Mouse (Mus musculus): ENCODE data around the gene Rabl6. TPM values are rescaled to one million over a fixed set of nuclear protein-coding genes. Genes with fewer than 3 reads are reported as not detected.

Gene Rabl6
- polyA plus RNA-seq, 1 experiment from 2014 or later, result 47.9 TPM

DNA sequence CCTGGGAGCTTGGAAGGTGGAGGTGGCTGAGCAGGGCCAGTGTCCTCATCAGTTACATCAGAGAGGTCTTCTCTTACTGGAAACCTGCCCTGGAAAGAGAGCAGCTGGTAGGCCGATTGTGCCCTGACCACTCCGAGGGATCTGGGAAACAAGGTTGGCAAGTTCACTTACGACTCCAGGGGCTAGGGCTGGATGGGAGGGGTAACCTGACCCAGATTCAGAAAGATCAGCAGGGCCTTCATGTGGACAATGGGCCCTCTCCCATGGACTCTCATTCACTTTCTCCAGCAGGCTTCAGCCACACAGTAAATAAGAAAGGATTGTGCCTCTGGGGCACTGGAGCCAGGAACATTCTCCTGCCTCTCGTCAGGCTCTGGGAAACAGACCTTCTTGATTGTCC, 23.5 kb downstream of the Rabl6 start:
- peaks cover 6% of the 10 kb centered on the region; the same call in 1 of the 2 replicates for H3K4me1 ChIP-seq (ENCODE audit: control insufficient read depth, insufficient read depth, low read length)
- no peak overlapping the region for H3K9ac ChIP-seq (ENCODE audit: low read length)
- DNase-seq (ENCODE audit: low spot score) (no peak), ATAC-seq (no peak)
- peaks cover 12% of the 10 kb centered on the region for H3K27me3 ChIP-seq (replicated peaks; ENCODE audit: control insufficient read depth, insufficient read depth, low read length)
- H3K9me3 ChIP-seq (replicated peaks; ENCODE audit: control insufficient read depth, low read length), result no peaks in the 10 kb centered on the region
- peaks cover 56% of the 10 kb centered on the region for H3K36me3 ChIP-seq (ENCODE audit: control insufficient read depth, insufficient read depth, low read length)
- H3K4me2 ChIP-seq (ENCODE audit: low read length), result no peak overlapping the region
- H3K27ac ChIP-seq (ENCODE audit: low read depth, low read length), result no peak overlapping the region
- no peak overlapping the region for H3K4me3 ChIP-seq (ENCODE audit: low read depth, low read length)
- 81% methylated on average over 4 of the region's 4 CpGs for WGBS

DNA sequence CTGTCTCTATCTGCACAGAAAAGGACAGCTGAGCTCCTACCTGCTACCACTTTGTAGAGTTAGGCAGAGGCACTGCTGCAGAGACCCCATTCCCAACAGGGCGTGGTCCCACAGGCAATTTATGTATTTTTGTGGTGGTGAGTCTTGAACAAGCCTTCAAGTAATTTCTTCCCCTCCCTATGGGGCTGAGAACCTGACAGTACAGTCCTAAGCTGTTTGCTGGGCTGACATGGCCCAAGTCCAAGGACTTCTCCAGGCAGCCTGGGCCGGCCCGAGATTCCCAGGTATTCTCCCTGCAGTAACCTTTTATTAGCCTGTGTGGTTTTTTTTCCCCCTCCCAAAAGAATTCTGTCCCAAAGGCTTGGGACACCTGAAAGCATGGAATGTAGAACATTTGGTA, 24.2 kb downstream of the Rabl6 start:
- WGBS, result 89% methylated on average over 3 of the region's 3 CpGs
- H3K36me3 ChIP-seq (ENCODE audit: control insufficient read depth, insufficient read depth, low read length), result peaks cover 50% of the 10 kb centered on the region
- H3K27ac ChIP-seq (ENCODE audit: low read depth, low read length), result no peak overlapping the region
- no peak overlapping the region for H3K4me2 ChIP-seq (ENCODE audit: low read length)
- peaks cover 6% of the 10 kb centered on the region; the same call in 1 of the 2 replicates for H3K4me1 ChIP-seq (ENCODE audit: control insufficient read depth, insufficient read depth, low read length)
- H3K9me3 ChIP-seq (replicated peaks; ENCODE audit: control insufficient read depth, low read length), result no peaks in the 10 kb centered on the region
- no peak overlapping the region for H3K4me3 ChIP-seq (ENCODE audit: low read depth, low read length)
- ATAC-seq, result no peak
- no peak for DNase-seq (ENCODE audit: low spot score)
- no peak overlapping the region for H3K9ac ChIP-seq (ENCODE audit: low read length)
- H3K27me3 ChIP-seq (replicated peaks; ENCODE audit: control insufficient read depth, insufficient read depth, low read length), result peaks cover 19% of the 10 kb centered on the region

DNA sequence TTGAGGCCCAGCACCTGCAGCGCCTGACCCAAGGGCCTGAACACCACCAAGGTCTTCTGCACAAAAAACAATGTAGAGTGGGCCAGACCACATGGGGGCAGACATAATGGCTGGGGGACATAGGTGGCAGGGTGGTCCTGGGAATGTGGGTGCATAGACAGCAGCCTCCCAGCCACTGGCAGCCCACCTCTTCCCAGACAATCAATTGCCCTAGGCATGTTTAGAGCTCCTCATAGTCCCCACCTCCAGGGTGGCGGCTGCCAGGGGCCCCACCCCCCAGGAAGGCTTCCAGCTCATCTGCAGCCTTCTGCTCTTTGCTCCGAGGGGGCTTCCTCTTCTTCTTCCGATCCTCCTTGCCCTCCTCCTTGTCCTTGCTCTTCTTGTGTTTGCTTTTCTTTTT, 24.8 kb downstream of the Rabl6 start:
- H3K36me3 ChIP-seq (ENCODE audit: control insufficient read depth, insufficient read depth, low read length), result peaks cover 48% of the 10 kb centered on the region
- H3K4me1 ChIP-seq (ENCODE audit: control insufficient read depth, insufficient read depth, low read length), result peaks cover 6% of the 10 kb centered on the region; the same call in 1 of the 2 replicates
- no peaks in the 10 kb centered on the region for H3K9me3 ChIP-seq (replicated peaks; ENCODE audit: control insufficient read depth, low read length)
- peaks cover 24% of the 10 kb centered on the region for H3K27me3 ChIP-seq (replicated peaks; ENCODE audit: control insufficient read depth, insufficient read depth, low read length)
- H3K9ac ChIP-seq (ENCODE audit: low read length), result no peak overlapping the region
- no peak overlapping the region for H3K4me2 ChIP-seq (ENCODE audit: low read length)
- H3K4me3 ChIP-seq (ENCODE audit: low read depth, low read length), result no peak overlapping the region
- ATAC-seq, result no peak
- no peak for DNase-seq (ENCODE audit: low spot score)
- WGBS, result 68% methylated on average over 4 of the region's 4 CpGs
- H3K27ac ChIP-seq (ENCODE audit: low read depth, low read length), result no peak overlapping the region

DNA sequence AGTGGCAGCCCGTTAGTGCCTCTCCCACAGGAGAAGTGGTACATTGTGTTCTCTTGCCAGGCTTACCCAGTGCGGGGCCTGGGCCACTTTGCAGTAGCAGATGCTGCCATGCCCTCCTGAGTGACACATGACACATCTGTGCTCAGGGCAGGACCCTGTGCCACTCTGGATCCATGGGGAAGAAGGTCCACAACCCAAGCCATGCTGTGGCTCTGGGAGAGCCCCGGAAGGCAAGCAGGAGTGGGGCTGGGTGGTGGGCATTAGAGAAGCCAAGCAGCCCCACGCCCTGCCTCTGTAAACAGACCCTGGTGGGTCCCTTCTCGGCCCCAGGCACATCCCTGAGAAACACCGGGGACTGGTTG, 25.2 kb downstream of the Rabl6 start:
- 0 out of 2 replicates have a peak overlapping the region, but pooled peaks have one; percentile 5 for H3K27ac ChIP-seq (ENCODE audit: low read depth, low read length)

DNA sequence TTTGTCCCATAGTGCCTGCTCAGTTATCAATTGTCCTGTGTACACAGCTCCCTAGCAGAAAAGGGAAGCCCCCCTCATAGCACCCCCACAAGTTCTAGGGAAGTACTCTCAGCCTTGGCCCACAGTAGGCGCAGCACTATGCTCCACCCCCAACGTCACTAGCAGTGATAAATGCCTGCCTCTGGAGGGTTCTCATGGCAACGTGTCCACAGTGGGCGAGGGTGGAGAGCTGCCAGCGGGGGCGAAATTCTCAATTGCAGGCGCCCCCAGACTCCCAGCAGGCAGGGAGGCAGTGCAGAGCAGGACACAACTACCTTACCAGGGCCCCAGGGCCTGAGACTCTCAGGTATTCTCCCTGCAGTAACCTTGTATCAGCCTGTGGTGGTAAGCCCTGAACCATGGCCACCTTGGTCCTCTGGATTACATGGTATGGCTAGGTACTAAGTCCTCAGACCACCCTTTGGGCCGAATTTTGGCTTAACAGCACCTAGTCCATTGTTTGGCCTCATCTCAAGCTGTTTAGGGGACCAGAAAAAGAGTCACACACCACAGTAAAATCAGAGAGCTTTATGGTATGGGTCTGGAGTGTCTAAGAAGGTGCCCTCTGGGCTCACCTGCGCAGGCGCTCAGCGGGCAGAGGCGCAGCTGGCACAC, 25.7 kb downstream of the Rabl6 start:
- no peak overlapping the region for H3K4me2 ChIP-seq (ENCODE audit: low read length)
- H3K9me3 ChIP-seq (replicated peaks; ENCODE audit: control insufficient read depth, low read length), result no peaks in the 10 kb centered on the region
- H3K9ac ChIP-seq (ENCODE audit: low read length), result peak overlapping the region; percentile 32
- ATAC-seq, result 0 out of 2 replicates have a peak, but pooled peaks have one; percentile 8
- WGBS, result 54% methylated on average over 12 of the region's 12 CpGs
- peaks cover 34% of the 10 kb centered on the region for H3K27me3 ChIP-seq (replicated peaks; ENCODE audit: control insufficient read depth, insufficient read depth, low read length)
- 0 out of 2 replicates have a peak overlapping the region, but pooled peaks have one; percentile 5 for H3K27ac ChIP-seq (ENCODE audit: low read depth, low read length)
- peaks cover 40% of the 10 kb centered on the region for H3K36me3 ChIP-seq (ENCODE audit: control insufficient read depth, insufficient read depth, low read length)
- peak; percentile 65 for DNase-seq (ENCODE audit: low spot score)
- H3K4me1 ChIP-seq (ENCODE audit: control insufficient read depth, insufficient read depth, low read length), result peaks cover 9% of the 10 kb centered on the region; the same call in 1 of the 2 replicates
- no peak overlapping the region for H3K4me3 ChIP-seq (ENCODE audit: low read depth, low read length)

More for the DNA sequence above, 25.2 kb downstream of the Rabl6 start:
- no peak overlapping the region for H3K4me2 ChIP-seq (ENCODE audit: low read length)
- 84% methylated on average over 6 of the region's 6 CpGs for WGBS
- ATAC-seq (no peak), DNase-seq (ENCODE audit: low spot score) (no peak)
- H3K4me3 ChIP-seq (ENCODE audit: low read depth, low read length), result no peak overlapping the region
- no peaks in the 10 kb centered on the region for H3K9me3 ChIP-seq (replicated peaks; ENCODE audit: control insufficient read depth, low read length)
- peaks cover 44% of the 10 kb centered on the region for H3K36me3 ChIP-seq (ENCODE audit: control insufficient read depth, insufficient read depth, low read length)
- peaks cover 6% of the 10 kb centered on the region; the same call in 1 of the 2 replicates for H3K4me1 ChIP-seq (ENCODE audit: control insufficient read depth, insufficient read depth, low read length)
- H3K9ac ChIP-seq (ENCODE audit: low read length), result peak overlapping the region; percentile 32
- peaks cover 29% of the 10 kb centered on the region for H3K27me3 ChIP-seq (replicated peaks; ENCODE audit: control insufficient read depth, insufficient read depth, low read length)

DNA sequence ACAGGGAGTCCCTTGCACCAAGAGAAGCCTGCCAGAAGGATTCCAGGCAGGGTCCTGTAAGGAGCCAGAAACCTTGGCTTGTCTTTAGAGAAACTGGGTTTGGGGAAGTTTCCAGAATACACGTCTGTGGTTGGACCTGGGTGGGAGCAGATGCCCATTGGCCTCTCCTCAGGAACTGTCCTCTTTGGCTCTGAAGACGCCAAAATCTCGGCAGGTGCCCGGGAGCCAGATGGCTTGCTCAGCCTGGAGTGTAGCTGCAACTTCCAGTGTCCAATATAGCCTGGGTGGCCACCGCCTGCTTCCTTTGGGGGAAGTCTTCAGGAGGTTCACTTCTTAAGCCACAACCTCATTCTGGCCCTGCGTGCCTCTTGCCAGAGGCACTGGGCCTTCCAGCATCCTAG, 26.4 kb downstream of the Rabl6 start:
- WGBS, result 37% methylated on average over 6 of the region's 6 CpGs
- no peak overlapping the region for H3K4me3 ChIP-seq (ENCODE audit: low read depth, low read length)
- H3K4me1 ChIP-seq (ENCODE audit: control insufficient read depth, insufficient read depth, low read length), result peaks cover 9% of the 10 kb centered on the region; the same call in 1 of the 2 replicates
- peak overlapping the region; percentile 73 for H3K4me2 ChIP-seq (ENCODE audit: low read length)
- no peak for DNase-seq (ENCODE audit: low spot score)
- peaks cover 41% of the 10 kb centered on the region for H3K27me3 ChIP-seq (replicated peaks; ENCODE audit: control insufficient read depth, insufficient read depth, low read length)
- no peak overlapping the region for H3K9ac ChIP-seq (ENCODE audit: low read length)
- peak; percentile 8 for ATAC-seq
- H3K27ac ChIP-seq (ENCODE audit: low read depth, low read length), result no peak overlapping the region
- H3K36me3 ChIP-seq (ENCODE audit: control insufficient read depth, insufficient read depth, low read length), result peaks cover 34% of the 10 kb centered on the region
- H3K9me3 ChIP-seq (replicated peaks; ENCODE audit: control insufficient read depth, low read length), result no peaks in the 10 kb centered on the region

DNA sequence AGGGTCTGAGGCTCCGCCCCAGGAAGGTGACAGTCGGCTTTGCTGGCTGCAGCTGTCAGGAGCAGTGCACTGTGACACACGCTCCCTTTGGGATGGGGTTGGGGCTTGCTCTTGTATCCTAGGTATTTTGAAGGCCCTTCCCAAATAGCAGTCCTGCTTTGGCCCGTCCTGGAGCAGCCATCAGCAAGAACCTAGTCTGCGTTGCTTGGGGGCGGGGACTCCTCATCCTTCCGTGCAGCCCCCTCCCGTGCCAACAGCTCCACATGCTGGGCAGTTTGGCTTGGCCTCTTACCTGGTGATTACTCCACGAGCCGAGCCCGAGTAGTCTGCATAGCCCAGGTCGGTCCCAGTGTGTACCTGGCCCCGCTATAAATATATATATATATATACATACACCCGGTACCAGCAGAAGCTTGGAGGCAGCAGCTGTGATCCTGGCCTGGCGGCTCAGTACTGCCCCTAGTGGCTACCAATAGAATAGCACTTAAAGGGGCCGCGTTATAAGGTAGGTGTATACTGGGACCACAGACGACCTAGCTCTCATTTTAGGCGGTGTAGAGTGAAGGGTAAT, 26.9 kb downstream of the Rabl6 start, which contains the start of gene Ajm1:
Gene Ajm1 (minus strand): TSS at position 464 of the 571 bp plus-strand sequence.
- ATAC-seq (peak; percentile 81), DNase-seq (ENCODE audit: low spot score) (peak; percentile 84)
- 4% methylated on average over 19 of the region's 19 CpGs for WGBS
- H3K4me3 ChIP-seq (ENCODE audit: low read depth, low read length), result peak within 1 kb of the TSS; percentile 36
- peaks cover 9% of the 10 kb centered on the region; the same call in 1 of the 2 replicates for H3K4me1 ChIP-seq (ENCODE audit: control insufficient read depth, insufficient read depth, low read length)
- H3K36me3 ChIP-seq (ENCODE audit: control insufficient read depth, insufficient read depth, low read length), result peaks cover 29% of the 10 kb centered on the region
- H3K9ac ChIP-seq (ENCODE audit: low read length), result peak within 1 kb of the TSS; percentile 58
- H3K9me3 ChIP-seq (replicated peaks; ENCODE audit: control insufficient read depth, low read length), result no peaks in the 10 kb centered on the region
- H3K27ac ChIP-seq (ENCODE audit: low read depth, low read length), result 0 out of 2 replicates have a peak within 1 kb of the TSS, but pooled peaks have one; percentile 5
- H3K4me2 ChIP-seq (ENCODE audit: low read length), result peak within 1 kb of the TSS; percentile 73
- H3K27me3 ChIP-seq (replicated peaks; ENCODE audit: control insufficient read depth, insufficient read depth, low read length), result peaks cover 46% of the 10 kb centered on the region

DNA sequence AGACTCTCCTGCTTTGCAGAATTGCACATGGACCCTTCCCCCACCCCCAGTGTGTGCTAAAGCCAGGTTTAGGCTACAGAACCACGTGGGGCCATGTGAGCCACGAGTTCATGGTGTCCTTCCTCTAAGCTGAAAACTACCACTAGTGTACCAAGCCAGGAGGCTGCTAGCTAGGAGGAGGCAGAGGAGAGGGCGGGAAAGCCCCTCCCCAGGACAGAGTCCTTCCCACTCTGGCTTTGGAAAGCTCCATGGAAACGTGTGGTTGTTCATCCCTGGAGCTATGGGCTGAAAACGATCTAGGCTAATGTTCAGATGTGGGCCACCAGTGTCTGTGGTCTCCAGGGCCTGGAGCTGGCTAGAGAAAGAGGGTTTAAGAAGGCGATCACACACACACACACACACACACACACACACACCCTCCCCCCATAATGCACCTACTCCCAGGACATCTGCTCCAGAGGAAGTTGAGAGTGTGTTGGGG, 27.7 kb downstream of the Rabl6 start:
- no peak overlapping the region for H3K4me3 ChIP-seq (ENCODE audit: low read depth, low read length)
- ATAC-seq (no peak), DNase-seq (ENCODE audit: low spot score) (no peak)
- no peaks in the 10 kb centered on the region for H3K9me3 ChIP-seq (replicated peaks; ENCODE audit: control insufficient read depth, low read length)
- 48% methylated on average over 6 of the region's 6 CpGs for WGBS
- peaks cover 13% of the 10 kb centered on the region for H3K4me1 ChIP-seq (ENCODE audit: control insufficient read depth, insufficient read depth, low read length)
- peak overlapping the region; percentile 73 for H3K4me2 ChIP-seq (ENCODE audit: low read length)
- peaks cover 26% of the 10 kb centered on the region for H3K36me3 ChIP-seq (ENCODE audit: control insufficient read depth, insufficient read depth, low read length)
- peaks cover 52% of the 10 kb centered on the region for H3K27me3 ChIP-seq (replicated peaks; ENCODE audit: control insufficient read depth, insufficient read depth, low read length)
- H3K27ac ChIP-seq (ENCODE audit: low read depth, low read length), result no peak overlapping the region
- H3K9ac ChIP-seq (ENCODE audit: low read length), result peak overlapping the region; percentile 58; the same call in 1 of the 2 replicates
